Mouse (Mus musculus) kidney, embryonic 14.5 days (tissue): ENCODE measurements around the gene Gm21818. TPM values are rescaled to one million over a fixed set of nuclear protein-coding genes. Genes with fewer than 3 reads are reported as not detected.
"Not testable (repeated sequence)": the region's sequence is repeated elsewhere in the genome, so short reads cannot be mapped to it uniquely, and the experiment has no call there.

Experiments used
- ATAC-seq: fragments of 200-750 bp; cut with Nextera tagmentation; 2 replicates; pipeline ENCODE4 v1.8.0; 2017; ENCODE audit warnings: moderate number of reproducible peaks, mild to moderate bottlenecking, moderate TSS enrichment, moderate library complexity; ENCODE audit not compliant: low FRiP score, low TSS enrichment
- H3K27ac ChIP-seq: fragments of 300-500 bp; sonication (generic); 2 replicates; pipeline ENCODE4 v1.5.1; 2014; ENCODE audit warnings: low read depth, mild to moderate bottlenecking, low read length, moderate library complexity, mixed read lengths
- H3K27me3 ChIP-seq: fragments of 300-500 bp; sonication (generic); 2 replicates; pipeline ENCODE4 v1.6.1; 2014; ENCODE audit warnings: mild to moderate bottlenecking, low read length; ENCODE audit not compliant: control insufficient read depth, insufficient read depth
- H3K36me3 ChIP-seq: fragments of 300-500 bp; sonication (generic); 2 replicates; pipeline ENCODE4 v1.6.1; 2014; ENCODE audit warnings: low read length, mixed read lengths; ENCODE audit not compliant: control insufficient read depth, insufficient read depth
- H3K4me1 ChIP-seq: fragments of 300-500 bp; sonication (generic); 2 replicates; pipeline ENCODE4 v1.6.1; 2014; ENCODE audit warnings: low read length, mixed read lengths; ENCODE audit not compliant: control insufficient read depth, insufficient read depth
- H3K4me2 ChIP-seq: fragments of 300-500 bp; sonication (generic); replicated peaks from 2 replicates; pipeline ENCODE4 v1.6.1; 2014; ENCODE audit warnings: low read depth, mild to moderate bottlenecking, low read length
- H3K4me3 ChIP-seq: fragments of 300-500 bp; sonication (generic); 2 replicates; pipeline ENCODE4 v1.5.1; 2014; ENCODE audit warnings: mild to moderate bottlenecking, low read length
- H3K9ac ChIP-seq: fragments of 300-500 bp; sonication (generic); 2 replicates; pipeline ENCODE4 v1.6.1; 2014; ENCODE audit warnings: low read depth, mild to moderate bottlenecking, low read length, moderate library complexity
- H3K9me3 ChIP-seq: fragments of 300-500 bp; sonication (generic); 2 replicates; pipeline ENCODE4 v1.6.1; 2016; ENCODE audit warnings: low read length; ENCODE audit not compliant: control insufficient read depth
- WGBS: fragments of 180-500 bp; shearing (Covaris S2); extraction: QIAGEN DNeasy Blood & Tissue Kit; methylation state at CpG from one replicate; pipeline ENCODE4 v1.1.7; 2014; 5-methylcytosine and 5-hydroxymethylcytosine counted together
- polyA plus RNA-seq: library from polyadenylated mRNA; unstranded; fragments of >200 nt; fragmentation: Nextera tagmentation; extraction: Ambion mirVana; gene quantifications from 2 replicates; pipeline ENCODE4 v1.2.1, GENCODE M21; 2014

The Gm21818 gene
- polyA plus RNA-seq, 1 experiment from 2014 or later = not detected

- H3K4me3 ChIP-seq, H3K4me1 ChIP-seq, H3K4me2 ChIP-seq, H3K9ac ChIP-seq, H3K27ac ChIP-seq, ATAC-seq, H3K36me3 ChIP-seq, H3K27me3 ChIP-seq, H3K9me3 ChIP-seq: not testable (repeated sequence)
- WGBS = 95% methylated on average over 16 of the region's 25 CpGs
Measured at GRCm38 (mm10) chr13:120223012-120223659, 50.9 kb downstream of the Gm21818 start.

Other genes starting within 250 kb of the Gm21818 start
- gene Gm21761, start 243.2 kb upstream of the Gm21818 start, polyA plus RNA-seq = not detected in 2 replicates
- not detected in 2 replicates for gene B020031M17Rik, start 221.6 kb upstream of the Gm21818 start, polyA plus RNA-seq
- gene Gm36079, start 145.4 kb upstream of the Gm21818 start, polyA plus RNA-seq = not detected in 2 replicates
- gene Gm21188, start 120.2 kb upstream of the Gm21818 start, polyA plus RNA-seq = not detected in 2 replicates
- not detected in 2 replicates for gene Gm20767, start 32.2 kb upstream of the Gm21818 start, polyA plus RNA-seq
- gene Gm21762, start 43.5 kb downstream of the Gm21818 start, polyA plus RNA-seq = not detected in 2 replicates
- not detected in 2 replicates for gene Gm21731, start 66.7 kb downstream of the Gm21818 start, polyA plus RNA-seq
- gene AF067061, start 90.7 kb downstream of the Gm21818 start, polyA plus RNA-seq = not detected in 2 replicates
- 0.27 and 0.35 TPM in 2 replicates for gene BC147527, start 128.0 kb downstream of the Gm21818 start, polyA plus RNA-seq
- gene Tcstv3, start 144.4 kb downstream of the Gm21818 start, polyA plus RNA-seq = not detected in 2 replicates